Mouse (Mus musculus): ENCODE data around the gene Adgrg6.

GRCm38 (mm10) chr10:14491838-14492237 is 53.6 kb downstream of the Adgrg6 start:
- no peak for TF ChIP-seq CTCF (IDR thresholded peaks at IDR 0.05; ENCODE audit: insufficient read depth, low read depth, low read length)
- TF ChIP-seq POLR2A (IDR thresholded peaks at IDR 0.05; ENCODE audit: insufficient read depth, low read depth, low read length), result no peak

All from olfactory bulb, adult 2 months (tissue).